Mouse (Mus musculus): ENCODE measurements around the gene Cic. TPM values are rescaled to one million over a fixed set of nuclear protein-coding genes. Genes with fewer than 3 reads are reported as not detected.

The Cic gene
- total RNA-seq, 2 experiments from 2014 or later: 29.0 to 30.4 TPM

Small RNA genes lying within 50 kb of the gene (microRNA-seq; reads per million reads assigned to microRNA genes)
- 0 reads per million in 2 experiments for gene Mir7048 (ENCODE audit: borderline replicate concordance in 2 of 2)

Other genes starting within 250 kb of the Cic start
- 1 to 10 TPM; 2.3 to 2.7 TPM for gene Grik5, start 195.4 kb upstream of the Cic start, total RNA-seq (2021)
- gene Zfp574, start 195.1 kb upstream of the Cic start, total RNA-seq (2021): 1 to 10 TPM; 6.1 to 6.3 TPM
- under 1 TPM; 0.08 to 0.21 TPM for gene Pou2f2, start 88.0 kb upstream of the Cic start, total RNA-seq (2021)
- gene Dedd2, start 47.1 kb upstream of the Cic start, total RNA-seq (2021): 1 to 10 TPM; 7.2 to 7.9 TPM
- 1 to 10 TPM; 4.6 to 5.2 TPM for gene Zfp526, start 46.3 kb upstream of the Cic start, total RNA-seq (2021)
- gene Gsk3a, start 29.9 kb upstream of the Cic start, total RNA-seq (2021): 10 to 100 TPM; 59.5 to 66.2 TPM
- gene Erf, start 16.9 kb upstream of the Cic start, total RNA-seq (2021): 1 to 10 TPM; 5.8 to 7.2 TPM
- gene Pafah1b3, start 30.3 kb downstream of the Cic start, total RNA-seq (2021): 1 to 10 TPM; 1.4 to 1.5 TPM
- not detected for gene Prr19, start 33.7 kb downstream of the Cic start, total RNA-seq (2021)
- not detected for gene Tmem145, start 38.4 kb downstream of the Cic start, total RNA-seq (2021)
- 10 to 100 TPM; 15.5 to 18.7 TPM for gene Megf8, start 49.5 kb downstream of the Cic start, total RNA-seq (2021)
- not detected for gene Cnfn, start 102.0 kb downstream of the Cic start, total RNA-seq (2021)
- gene Lipe, start 131.0 kb downstream of the Cic start, total RNA-seq (2021): 10 to 100 TPM; 12.8 to 42.6 TPM
- gene Cxcl17, start 145.2 kb downstream of the Cic start, total RNA-seq (2021): not detected
- gene Ceacam1, start 209.9 kb downstream of the Cic start, total RNA-seq (2021): 1 to 10 TPM; 4.1 to 5.2 TPM